Mouse (Mus musculus) C2C12 (cell line): Measurements from ENCODE around the gene Aldob.

Experiments
- CTCF ChIP-seq: IDR thresholded peaks from one replicate; pipeline ENCODE4 v1.5.1; 2011; ENCODE audit not compliant: control insufficient read depth, insufficient read depth, insufficient read length
- MYOG ChIP-seq: IDR thresholded peaks from one replicate; pipeline ENCODE4 v1.6.1; 2011; ENCODE audit not compliant: control insufficient read depth, insufficient read length; ENCODE audit errors: extremely low read depth
- USF1 ChIP-seq: IDR thresholded peaks from one replicate; pipeline ENCODE4 v1.6.1; 2011; ENCODE audit warnings: low read depth, mild to moderate bottlenecking, control low read depth, moderate library complexity

DNA sequence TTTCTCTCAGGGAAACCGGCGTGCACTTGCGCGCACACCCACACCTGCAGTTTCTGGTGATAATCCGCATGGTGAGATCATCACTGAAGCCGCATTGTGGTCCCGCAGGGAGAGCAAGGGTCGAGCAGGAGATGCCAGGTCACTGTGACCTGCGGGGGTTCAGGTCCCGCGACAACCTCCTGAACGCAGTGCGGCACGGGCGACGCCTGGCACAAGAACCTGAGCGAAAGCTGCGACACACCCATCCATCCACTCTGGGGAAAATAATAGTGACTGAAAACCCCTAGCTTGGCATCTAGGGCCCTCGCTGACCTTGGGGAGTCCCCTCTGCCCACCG is 47.5 kb upstream of the Aldob start:
- TF ChIP-seq CTCF (no peak), USF1 (no peak), MYOG (no peak)
